Mouse (Mus musculus) kidney, adult 2 months (tissue): ENCODE measurements around the gene Cox15.
A peak's percentile ranks its signal among the peaks of the same experiment; 100 is the strongest.

Experiments
- CTCF ChIP-seq: fragments of 200-500 bp; conservative IDR thresholded peaks from 2 replicates; pipeline ENCODE4 v1.5.1; 2011; ENCODE audit warnings: low read depth, mild to moderate bottlenecking, control low read depth, low read length, moderate library complexity, mixed read lengths; ENCODE audit not compliant: insufficient read depth, insufficient read length
- POLR2A ChIP-seq: fragments of 200-500 bp; IDR thresholded peaks from one replicate; pipeline ENCODE4 v1.6.1; 2011; ENCODE audit warnings: low read depth, low read length, control low read depth

DNA sequence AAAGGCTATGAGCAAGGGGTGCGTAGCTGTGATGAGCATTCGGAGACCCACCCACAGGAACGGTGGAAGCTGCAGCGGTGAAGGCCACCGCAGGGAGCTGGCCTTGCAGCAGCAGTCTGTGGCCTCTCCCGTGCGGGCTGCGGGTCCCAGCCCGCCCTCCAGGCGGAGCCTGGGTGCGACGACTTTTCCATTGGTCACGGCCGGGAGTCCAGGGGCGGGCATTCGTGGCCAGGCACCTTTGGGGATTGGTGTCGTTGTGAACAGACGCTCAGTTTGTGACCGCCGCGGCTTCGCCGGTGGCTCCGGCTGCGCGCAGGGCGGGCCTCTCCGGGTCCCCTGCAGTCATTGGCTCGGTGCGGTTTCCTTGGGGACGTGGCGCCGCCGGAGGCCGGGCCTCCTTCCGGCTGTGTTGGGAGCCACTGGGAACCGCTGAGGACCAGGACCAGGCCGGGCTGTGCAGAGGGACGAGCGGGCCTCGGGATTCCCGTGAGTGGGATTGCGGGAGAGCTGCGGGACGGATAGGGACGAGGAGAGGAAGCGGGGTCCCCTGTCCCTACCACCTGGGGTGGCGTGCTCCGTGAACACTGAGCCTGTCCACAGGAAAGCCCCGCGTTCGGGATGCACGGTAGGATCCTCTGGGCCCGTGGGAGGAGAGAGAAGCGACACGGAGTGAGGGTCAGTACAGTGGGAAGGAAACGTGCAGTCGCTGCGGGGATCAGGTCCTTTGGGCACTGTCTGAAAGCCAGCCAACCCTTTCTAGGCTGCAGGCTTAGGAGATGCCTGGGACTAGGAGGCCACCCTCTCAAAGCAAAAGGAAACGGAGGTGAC lies 63.2 kb downstream of the Cox15 start, which contains the start of gene Entpd7:
- TF ChIP-seq POLR2A (peak; percentile 91), CTCF (peak; percentile 45)
